Mouse (Mus musculus): Measurements from ENCODE around the gene Ryr1. TPM values are rescaled to one million over a fixed set of nuclear protein-coding genes. Genes with fewer than 3 reads are reported as not detected.
"Not testable (repeated sequence)": the region's sequence is repeated elsewhere in the genome, so short reads cannot be mapped to it uniquely, and the experiment has no call there.

The Ryr1 gene
- polyA plus RNA-seq, 1 experiment, result 0.15 TPM

GRCm38 (mm10) chr7:29146625-29147367, 21.8 kb upstream of the Ryr1 start:
- DNase-seq (ENCODE audit: low spot score), result no peak

- DNase-seq (ENCODE audit: low spot score), result no peak
Measured at GRCm38 (mm10) chr7:29144006-29144405, 19.0 kb upstream of the Ryr1 start.

- no peak for DNase-seq (ENCODE audit: low spot score)
Measured at GRCm38 (mm10) chr7:29141416-29141815, 16.4 kb upstream of the Ryr1 start.

GRCm38 (mm10) chr7:29139237-29139636, 14.3 kb upstream of the Ryr1 start:
- not testable (repeated sequence) for DNase-seq (ENCODE audit: low spot score)

- DNase-seq (ENCODE audit: low spot score), result no peak
Measured at GRCm38 (mm10) chr7:29137429-29137828, 12.4 kb upstream of the Ryr1 start.

- DNase-seq (ENCODE audit: low spot score), result no peak
Measured at GRCm38 (mm10) chr7:29134693-29135386, 9.9 kb upstream of the Ryr1 start, which contains the start of gene Rasgrp4. Rasgrp4 (plus strand) TSS chr7:29134851.

- DNase-seq (ENCODE audit: low spot score), result no peak
Measured at GRCm38 (mm10) chr7:29134230-29134629, 9.3 kb upstream of the Ryr1 start.

GRCm38 (mm10) chr7:29128725-29129124, 3.7 kb upstream of the Ryr1 start:
- DNase-seq (ENCODE audit: low spot score), result no peak

- DNase-seq (ENCODE audit: low spot score), result no peak
Measured at GRCm38 (mm10) chr7:29126173-29126915, 1.4 kb upstream of the Ryr1 start.

- DNase-seq (ENCODE audit: low spot score), result no peak
Measured at GRCm38 (mm10) chr7:29123531-29124358, 1.2 kb downstream of the Ryr1 start.

- no peak for DNase-seq (ENCODE audit: low spot score)
Measured at GRCm38 (mm10) chr7:29122821-29123220, 2.2 kb downstream of the Ryr1 start.

GRCm38 (mm10) chr7:29119526-29119925, 5.5 kb downstream of the Ryr1 start:
- DNase-seq (ENCODE audit: low spot score), result no peak

- DNase-seq (ENCODE audit: low spot score), result no peak
Measured at GRCm38 (mm10) chr7:29118142-29118851, 6.7 kb downstream of the Ryr1 start.

GRCm38 (mm10) chr7:29108992-29109955, 15.7 kb downstream of the Ryr1 start:
- DNase-seq (ENCODE audit: low spot score), result no peak

GRCm38 (mm10) chr7:29101286-29102017, 23.5 kb downstream of the Ryr1 start:
- no peak for DNase-seq (ENCODE audit: low spot score)

GRCm38 (mm10) chr7:29097131-29097530, 27.8 kb downstream of the Ryr1 start:
- no peak for DNase-seq (ENCODE audit: low spot score)

GRCm38 (mm10) chr7:29088817-29089216, 36.2 kb downstream of the Ryr1 start:
- DNase-seq (ENCODE audit: low spot score), result no peak

- no peak for DNase-seq (ENCODE audit: low spot score)
Measured at GRCm38 (mm10) chr7:29086902-29087301, 38.1 kb downstream of the Ryr1 start.

- DNase-seq (ENCODE audit: low spot score), result no peak
Measured at GRCm38 (mm10) chr7:29085981-29086380, 39.0 kb downstream of the Ryr1 start.

Data from urinary bladder, adult 2 months (tissue).